Mouse (Mus musculus) G1E (cell line): ENCODE data around the gene Acin1.

Experiments
- CTCF ChIP-seq: IDR thresholded peaks from 2 replicates; pipeline ENCODE4 v1.5.1; 2012; ENCODE audit warnings: low read depth, low read length, inconsistent platforms, mixed read lengths
- GATA1 ChIP-seq: IDR thresholded peaks from 2 replicates; pipeline ENCODE4 v1.6.1; 2012; ENCODE audit warnings: borderline replicate concordance, low read length, inconsistent platforms, mixed read lengths
- POLR2AphosphoS5 ChIP-seq: IDR thresholded peaks from 2 replicates; pipeline ENCODE4 v1.6.1; 2012; ENCODE audit warnings: low read depth, low read length, inconsistent platforms; ENCODE audit not compliant: insufficient replicate concordance
- TAL1 ChIP-seq: conservative IDR thresholded peaks from 2 replicates; pipeline ENCODE4 v1.6.1; 2012; ENCODE audit warnings: low read depth, low read length, inconsistent platforms, mixed read lengths

DNA sequence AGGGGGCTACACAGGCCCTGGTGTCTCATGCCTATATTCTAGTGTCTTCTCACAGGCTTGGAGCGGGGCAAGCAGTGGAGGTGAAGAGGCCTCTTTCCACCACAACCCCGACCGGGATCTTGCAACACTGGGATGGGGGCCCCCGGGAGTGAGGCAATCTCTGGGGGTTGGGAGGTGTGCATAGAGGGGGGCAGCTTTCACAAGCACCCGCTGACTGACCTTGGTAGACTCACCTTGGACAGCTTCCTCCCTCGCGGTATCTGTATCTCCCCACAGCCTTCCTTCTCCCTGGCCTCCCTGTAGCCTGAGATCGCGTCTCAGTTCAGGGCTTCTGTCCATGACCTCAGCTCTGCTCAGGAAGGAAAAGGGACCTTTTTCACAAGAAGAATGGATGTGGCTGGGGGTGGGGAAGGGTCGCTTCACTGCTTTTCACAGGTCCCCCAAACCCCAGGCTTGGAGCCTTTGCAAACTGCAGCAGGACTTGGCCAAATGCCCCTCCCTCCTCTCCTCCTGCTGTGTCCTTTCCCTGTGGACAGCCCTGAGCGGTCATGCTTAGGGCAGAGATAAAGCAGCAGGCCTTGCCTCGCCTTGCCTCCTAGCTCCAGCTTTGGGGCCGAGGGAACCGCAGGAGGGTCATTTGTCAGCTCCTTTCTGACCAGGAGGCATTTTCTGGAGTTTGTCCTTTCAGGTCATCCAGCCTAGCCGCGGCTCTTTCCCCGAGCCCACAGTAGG is 20.0 kb upstream of the Acin1 start:
- no peak for TF ChIP-seq GATA1
- TF ChIP-seq CTCF = no peak
- TF ChIP-seq POLR2AphosphoS5 = no peak
- no peak for TF ChIP-seq TAL1
